In the genomic region with DNA sequence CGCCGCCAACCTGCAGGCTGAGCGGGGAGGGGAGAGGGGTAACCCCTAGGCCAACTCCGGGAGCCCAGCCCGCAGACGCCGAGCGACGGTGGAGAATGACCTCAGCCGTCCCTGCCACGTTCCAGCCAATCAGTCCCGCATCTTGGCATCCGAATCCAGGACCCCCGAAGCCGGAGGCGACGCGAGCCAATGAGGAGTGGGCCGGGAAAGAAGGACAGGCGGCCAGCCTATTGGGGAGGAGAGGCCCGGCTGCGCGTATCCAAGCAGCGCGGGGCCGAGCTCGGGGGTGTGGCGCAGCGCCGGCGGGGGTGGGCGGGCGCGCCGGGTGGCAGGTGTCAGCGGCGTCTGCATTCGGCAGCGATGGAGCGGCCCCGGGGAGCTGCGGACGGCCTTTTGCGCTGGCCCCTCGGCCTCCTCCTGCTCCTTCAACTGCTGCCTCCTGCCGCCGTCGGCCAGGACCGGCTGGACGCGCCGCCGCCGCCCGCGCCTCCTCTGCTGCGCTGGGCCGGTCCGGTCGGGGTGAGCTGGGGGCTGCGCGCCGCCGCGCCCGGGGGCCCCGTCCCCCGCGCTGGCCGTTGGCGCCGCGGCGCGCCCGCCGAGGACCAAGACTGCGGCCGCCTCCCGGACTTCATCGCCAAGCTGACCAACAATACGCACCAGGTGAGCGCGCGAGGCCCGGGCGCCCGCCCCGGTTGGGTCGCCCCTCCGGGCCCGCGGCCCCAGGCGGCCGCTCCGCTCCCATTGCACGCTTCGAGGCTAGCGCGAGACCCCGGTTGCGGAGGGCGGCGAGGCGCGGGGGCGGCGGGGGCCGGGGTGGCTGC, we compare ENCODE assay signal across 8 mouse cellular contexts. TPM values are rescaled to one million over a fixed set of nuclear protein-coding genes. Genes with fewer than 3 reads are reported as not detected.
DNase-seq lines count a peak whose midpoint lies in the region; ATAC-seq lines count a peak whose summit lies in the region.

TSS of gene Sort1 (plus strand) at position 302 of the 821 bp plus-strand sequence.

- ATAC-seq in intestine, embryonic 15.5 days, result peak; percentile 95

- H3K27ac ChIP-seq in intestine, embryonic 15.5 days, result peak within 1 kb of the TSS; percentile 63; the same call in 1 of the 2 replicates
- peak within 1 kb of the TSS; percentile 94 for H3K27ac ChIP-seq in midbrain, embryonic 10.5 days (replicated peaks)

- intact Hi-C loops in left cerebral cortex, postnatal 36 days (cut with DNase I), result loop anchor here (5.0 kb wide), 2 partner anchors 73 to 278 kb away; partner anchors contain the start of gene Tmem167b

- H3K9me3 ChIP-seq in intestine, embryonic 15.5 days, result no peaks in the 10 kb centered on the region
- H3K9me3 ChIP-seq in midbrain, embryonic 10.5 days (replicated peaks), result no peaks in the 10 kb centered on the region

- no peaks in the 10 kb centered on the region for H3K27me3 ChIP-seq in intestine, embryonic 15.5 days (replicated peaks)
- no peaks in the 10 kb centered on the region for H3K27me3 ChIP-seq in midbrain, embryonic 10.5 days (ENCODE audit: low read depth, poor library complexity, severe bottlenecking)

- peak within 1 kb of the TSS; percentile 93 for H3K4me2 ChIP-seq in intestine, embryonic 15.5 days (replicated peaks)

- WGBS in intestine, embryonic 15.5 days, result under 1% methylated on average over 87 of the region's 109 CpGs
- under 1% methylated on average over 102 of the region's 109 CpGs for WGBS in midbrain, embryonic 10.5 days

- H3K36me3 ChIP-seq in intestine, embryonic 15.5 days, result 0 out of 2 replicates have a peak, but pooled peaks cover 3% of the 10 kb centered on the region
- H3K36me3 ChIP-seq in midbrain, embryonic 10.5 days, result peaks cover 14% of the 10 kb centered on the region

- peak within 1 kb of the TSS; percentile 86 for H3K4me3 ChIP-seq in intestine, embryonic 15.5 days (replicated peaks)
- peak within 1 kb of the TSS; percentile 97 for H3K4me3 ChIP-seq in midbrain, embryonic 10.5 days

- DNase-seq in adrenal gland, adult 8-10 months, result peak; percentile 84
- DNase-seq in embryo, embryonic 11.5 days (ENCODE audit: low read depth, low spot score), result peak; percentile 85
- DNase-seq in gastrocnemius, postnatal 4 days (ENCODE audit: low spot score in 2 of 2), result peak; percentile 71 to 83
- peak; percentile 90 to 91 for DNase-seq in left cerebral cortex, postnatal 36 days (ENCODE audit: low spot score in 2 of 2)
- peak; percentile 98 for DNase-seq in midbrain, embryonic 10.5 days (ENCODE audit: low spot score)
- peak; percentile 71 for DNase-seq in skeletal muscle tissue, adult 2 months (ENCODE audit: low read depth, low spot score)
- DNase-seq in natural killer cell, adult 2 months (ENCODE audit: low spot score in 2 of 2), result no peak

- peak within 1 kb of the TSS; percentile 65 for H3K9ac ChIP-seq in intestine, embryonic 15.5 days

- peaks cover 20% of the 10 kb centered on the region for H3K4me1 ChIP-seq in intestine, embryonic 15.5 days (replicated peaks)
- H3K4me1 ChIP-seq in midbrain, embryonic 10.5 days, result peaks cover 61% of the 10 kb centered on the region

RNA-seq across cellular contexts. Expression of gene Sort1, which starts in this region (rescaled TPM):
- 10 to 100 TPM; 25.9 to 67.1 (median 40.9) TPM for total RNA-seq in adrenal gland, adult 8-10 months (2022)
- 10 to 100 TPM; 54.6 to 59.9 TPM for total RNA-seq in gastrocnemius, postnatal 4 days (2021)
- 9.4 and 10.4 TPM in 2 replicates for polyA plus RNA-seq in intestine, embryonic 15.5 days (2015; fragmentation: Nextera tagmentation; extraction: Ambion mirVana)
- 100 to 1,000 TPM; 299 to 314 TPM for total RNA-seq in left cerebral cortex, postnatal 36 days (2021)
- 10.8 and 15.6 TPM in 2 replicates for polyA plus RNA-seq in midbrain, embryonic 10.5 days (2016; fragmentation: Nextera tagmentation; extraction: Ambion mirVana)

Comparison
In these comparisons a context has a peak if more than half of its experiments do, and no peak if none do; other contexts are left out.
1. RNA of gene Sort1 (total RNA-seq): 299 to 314 TPM in left cerebral cortex, postnatal 36 days; 54.6 to 59.9 TPM in gastrocnemius, postnatal 4 days and 25.9 to 67.1 TPM in adrenal gland, adult 8-10 months; every median in the first group is over 4 times any median in the second.
2. DNase-seq: peak in adrenal gland, adult 8-10 months (single experiment), embryo, embryonic 11.5 days (single experiment), gastrocnemius, postnatal 4 days (2 of 2), left cerebral cortex, postnatal 36 days (2 of 2), midbrain, embryonic 10.5 days (single experiment) and skeletal muscle tissue, adult 2 months (single experiment); none in natural killer cell, adult 2 months (0 of 2).